ENCODE assay signal across 18 mouse cellular contexts in genomic region chr2:180085926-180086636, GRCm38 (mm10). TPM values are rescaled to one million over a fixed set of nuclear protein-coding genes. Genes with fewer than 3 reads are reported as not detected.
DNase-seq lines count a peak whose midpoint lies in the region; ATAC-seq lines count a peak whose summit lies in the region.
"Had no signal": no experiment of that assay in that cellular context is flagged by ENCODE, and none has a peak within 500 bp of the region (broad histone marks: within the 10 kb centered on the region; RNA-seq: fewer than 3 reads in every experiment).

No protein-coding gene starts in this region.

- no peaks in the 10 kb centered on the region for H3K9me3 ChIP-seq in forebrain, embryonic 12.5 days
- H3K9me3 ChIP-seq in forebrain, embryonic 10.5 days = no peaks in the 10 kb centered on the region
- no peaks in the 10 kb centered on the region for H3K9me3 ChIP-seq in forebrain, embryonic 15.5 days
- H3K9me3 ChIP-seq in liver, embryonic 12.5 days (replicated peaks) = no peaks in the 10 kb centered on the region
- H3K9me3 ChIP-seq: heart, embryonic 10.5 days; liver, embryonic 15.5 days had no signal

- H3K36me3 ChIP-seq in forebrain, embryonic 12.5 days (replicated peaks) = peaks cover 39% of the 10 kb centered on the region
- peaks cover 53% of the 10 kb centered on the region for H3K36me3 ChIP-seq in forebrain, embryonic 10.5 days (replicated peaks)
- peaks cover 14% of the 10 kb centered on the region; the same call in 1 of the 2 replicates for H3K36me3 ChIP-seq in forebrain, embryonic 15.5 days
- peaks cover 45% of the 10 kb centered on the region for H3K36me3 ChIP-seq in liver, embryonic 12.5 days

- DNase-seq in forebrain, embryonic 10.5 days (ENCODE audit: extremely low spot score, low spot score) = no peak
- DNase-seq in left cerebral cortex, postnatal 4 days = peak; percentile 31
- no peak for DNase-seq in left cerebral cortex, postnatal 25 days (ENCODE audit: low spot score in 2 of 2)
- DNase-seq in Muller cell, postnatal 12 days (ENCODE audit: inconsistent ontology term) = peak; percentile 77
- DNase-seq in spleen, postnatal 36 days (ENCODE audit: low spot score in 2 of 2) = no peak
- DNase-seq: embryo, embryonic 11 days; gastrocnemius, adult 2 months; heart, postnatal 36 days; kidney, adult 2 months; thymus, postnatal 4 days had no signal

- no peak overlapping the region for H3K9ac ChIP-seq in forebrain, embryonic 12.5 days
- no peak overlapping the region for H3K9ac ChIP-seq in forebrain, embryonic 15.5 days (replicated peaks)
- H3K9ac ChIP-seq in liver, embryonic 12.5 days = no peak overlapping the region
- H3K9ac ChIP-seq: liver, embryonic 15.5 days had no signal

- H3K27ac ChIP-seq in forebrain, embryonic 12.5 days = peak overlapping the region; percentile 37; the same call in 1 of the 2 replicates
- no peak overlapping the region for H3K27ac ChIP-seq in forebrain, embryonic 10.5 days
- H3K27ac ChIP-seq in forebrain, embryonic 15.5 days (replicated peaks) = peak overlapping the region; percentile 56; the same call in 1 of the 2 replicates
- H3K27ac ChIP-seq in liver, embryonic 12.5 days = no peak overlapping the region
- H3K27ac ChIP-seq: gastrocnemius, adult 2 months; heart, embryonic 10.5 days; liver, embryonic 15.5 days had no signal

- no peak overlapping the region for H3K4me3 ChIP-seq in forebrain, embryonic 12.5 days (replicated peaks)
- no peak overlapping the region for H3K4me3 ChIP-seq in forebrain, embryonic 10.5 days
- no peak overlapping the region for H3K4me3 ChIP-seq in forebrain, embryonic 15.5 days
- H3K4me3 ChIP-seq in liver, embryonic 12.5 days = no peak overlapping the region
- H3K4me3 ChIP-seq: erythroblast, embryonic 14.5 days; gastrocnemius, adult 2 months; heart, embryonic 10.5 days; liver, embryonic 15.5 days had no signal

- peak; percentile 21; the same call in 1 of the 2 replicates for ATAC-seq in forebrain, embryonic 12.5 days (ENCODE audit: low FRiP score)
- ATAC-seq in forebrain, embryonic 15.5 days (replicated peaks) = peak; percentile 45; the same call in 1 of the 2 replicates
- ATAC-seq in liver, embryonic 12.5 days = no peak
- ATAC-seq: Patski had no signal

- H3K27me3 ChIP-seq in forebrain, embryonic 12.5 days = no peaks in the 10 kb centered on the region
- H3K27me3 ChIP-seq in forebrain, embryonic 10.5 days (ENCODE audit: poor library complexity, severe bottlenecking) = no peaks in the 10 kb centered on the region
- H3K27me3 ChIP-seq in forebrain, embryonic 15.5 days = no peaks in the 10 kb centered on the region
- peaks cover 20% of the 10 kb centered on the region; the same call in 1 of the 2 replicates for H3K27me3 ChIP-seq in liver, embryonic 12.5 days (replicated peaks)
- H3K27me3 ChIP-seq: liver, embryonic 15.5 days; Patski had no signal

- no peak overlapping the region for H3K4me2 ChIP-seq in forebrain, embryonic 12.5 days
- H3K4me2 ChIP-seq in forebrain, embryonic 15.5 days (replicated peaks) = no peak overlapping the region
- H3K4me2 ChIP-seq in liver, embryonic 12.5 days = no peak overlapping the region
- H3K4me2 ChIP-seq: liver, embryonic 15.5 days; midbrain, embryonic 11.5 days had no signal

- intact Hi-C loops in left cerebral cortex, postnatal 4 days (cut with DNase I) = loop anchor here (10.0 kb wide), 1 partner anchor 79 kb away; no protein-coding TSS in a partner anchor
- intact Hi-C loops in left cerebral cortex, postnatal 25 days (cut with DNase I) = no loop called here

- WGBS in forebrain, embryonic 12.5 days = 74% methylated on average over 16 of the region's 16 CpGs
- WGBS in forebrain, embryonic 10.5 days = 84% methylated on average over 16 of the region's 16 CpGs
- 57% methylated on average over 16 of the region's 16 CpGs for WGBS in forebrain, embryonic 15.5 days
- 67% methylated on average over 16 of the region's 16 CpGs for WGBS in liver, embryonic 12.5 days (ENCODE audit: insufficient replicate concordance)

- peaks cover 2% of the 10 kb centered on the region; the same call in 1 of the 2 replicates for H3K4me1 ChIP-seq in forebrain, embryonic 12.5 days
- H3K4me1 ChIP-seq in forebrain, embryonic 10.5 days = peaks cover 22% of the 10 kb centered on the region
- peaks cover 11% of the 10 kb centered on the region; the same call in 1 of the 2 replicates for H3K4me1 ChIP-seq in forebrain, embryonic 15.5 days
- no peaks in the 10 kb centered on the region for H3K4me1 ChIP-seq in liver, embryonic 12.5 days
- H3K4me1 ChIP-seq: liver, embryonic 15.5 days had no signal

RNA-seq across cellular contexts. Expression of gene Mtg2, which starts 15.7 kb away (rescaled TPM):
- polyA plus RNA-seq in forebrain, embryonic 12.5 days (2016; fragmentation: Nextera tagmentation; extraction: Ambion mirVana) = 31.5 and 31.6 TPM in 2 replicates
- 34.0 and 35.2 TPM in 2 replicates for polyA plus RNA-seq in forebrain, embryonic 10.5 days (2016; fragmentation: Nextera tagmentation; extraction: Ambion mirVana)
- 10 to 100 TPM; 19.8 to 20.5 TPM for total RNA-seq in left cerebral cortex, postnatal 4 days (2021)
- total RNA-seq in left cerebral cortex, postnatal 25 days (2021) = 10 to 100 TPM; 14.9 to 19.2 TPM
- 35.6 and 38.5 TPM in 2 replicates for polyA plus RNA-seq in forebrain, embryonic 15.5 days (2015; fragmentation: Nextera tagmentation; extraction: Ambion mirVana)
- polyA plus RNA-seq in liver, embryonic 12.5 days (2016; fragmentation: Nextera tagmentation; extraction: Ambion mirVana) = 17.6 and 18.0 TPM in 2 replicates

RNA-seq across cellular contexts. Expression of gene Hrh3, which starts 18.2 kb away (rescaled TPM):
- polyA plus RNA-seq in forebrain, embryonic 12.5 days (2016; fragmentation: Nextera tagmentation; extraction: Ambion mirVana) = 3.3 and 3.5 TPM in 2 replicates
- 1.1 and 1.3 TPM in 2 replicates for polyA plus RNA-seq in forebrain, embryonic 10.5 days (2016; fragmentation: Nextera tagmentation; extraction: Ambion mirVana)
- 10 to 100 TPM; 16.6 to 17.4 TPM for total RNA-seq in left cerebral cortex, postnatal 4 days (2021)
- 10 to 100 TPM; 74.4 to 96.9 TPM for total RNA-seq in left cerebral cortex, postnatal 25 days (2021)
- polyA plus RNA-seq in forebrain, embryonic 15.5 days (2015; fragmentation: Nextera tagmentation; extraction: Ambion mirVana) = 2.3 and 2.7 TPM in 2 replicates
- not detected in 2 replicates for polyA plus RNA-seq in liver, embryonic 12.5 days (2016; fragmentation: Nextera tagmentation; extraction: Ambion mirVana)
- total RNA-seq: gastrocnemius, adult 2 months had no signal
- polyA plus RNA-seq: erythroblast, embryonic 14.5 days; heart, embryonic 10.5 days; liver, embryonic 15.5 days had no signal

RNA-seq across cellular contexts. Expression of gene Osbpl2, which starts 33.0 kb away (rescaled TPM):
- 46.2 and 46.9 TPM in 2 replicates for polyA plus RNA-seq in forebrain, embryonic 12.5 days (2016; fragmentation: Nextera tagmentation; extraction: Ambion mirVana)
- 23.9 and 26.2 TPM in 2 replicates for polyA plus RNA-seq in forebrain, embryonic 10.5 days (2016; fragmentation: Nextera tagmentation; extraction: Ambion mirVana)
- total RNA-seq in left cerebral cortex, postnatal 4 days (2021) = 10 to 100 TPM; 61.9 to 64.5 TPM
- 10 to 100 TPM; 43.9 to 47.8 TPM for total RNA-seq in left cerebral cortex, postnatal 25 days (2021)
- 66.3 and 67.3 TPM in 2 replicates for polyA plus RNA-seq in forebrain, embryonic 15.5 days (2015; fragmentation: Nextera tagmentation; extraction: Ambion mirVana)
- 13.5 and 15.5 TPM in 2 replicates for polyA plus RNA-seq in liver, embryonic 12.5 days (2016; fragmentation: Nextera tagmentation; extraction: Ambion mirVana)

RNA-seq across cellular contexts. Expression of gene Ss18l1, which starts 43.8 kb away (rescaled TPM):
- 25.0 and 29.4 TPM in 2 replicates for polyA plus RNA-seq in forebrain, embryonic 12.5 days (2016; fragmentation: Nextera tagmentation; extraction: Ambion mirVana)
- 7.0 TPM in 2 replicates for polyA plus RNA-seq in forebrain, embryonic 10.5 days (2016; fragmentation: Nextera tagmentation; extraction: Ambion mirVana)
- 10 to 100 TPM; 59.2 to 60.9 TPM for total RNA-seq in left cerebral cortex, postnatal 4 days (2021)
- 10 to 100 TPM; 34.8 to 36.0 TPM for total RNA-seq in left cerebral cortex, postnatal 25 days (2021)
- 57.5 and 59.5 TPM in 2 replicates for polyA plus RNA-seq in forebrain, embryonic 15.5 days (2015; fragmentation: Nextera tagmentation; extraction: Ambion mirVana)
- 1.3 and 1.6 TPM in 2 replicates for polyA plus RNA-seq in liver, embryonic 12.5 days (2016; fragmentation: Nextera tagmentation; extraction: Ambion mirVana)

RNA-seq across cellular contexts. Expression of gene Psma7, which starts 43.8 kb away (rescaled TPM):
- polyA plus RNA-seq in forebrain, embryonic 12.5 days (2016; fragmentation: Nextera tagmentation; extraction: Ambion mirVana) = 666 and 694 TPM in 2 replicates
- polyA plus RNA-seq in forebrain, embryonic 10.5 days (2016; fragmentation: Nextera tagmentation; extraction: Ambion mirVana) = 856 and 905 TPM in 2 replicates
- total RNA-seq in left cerebral cortex, postnatal 4 days (2021) = 100 to 1,000 TPM; 244 to 245 TPM
- total RNA-seq in left cerebral cortex, postnatal 25 days (2021) = 100 to 1,000 TPM; 164 to 168 TPM
- 541 and 580 TPM in 2 replicates for polyA plus RNA-seq in forebrain, embryonic 15.5 days (2015; fragmentation: Nextera tagmentation; extraction: Ambion mirVana)
- 455 and 456 TPM in 2 replicates for polyA plus RNA-seq in liver, embryonic 12.5 days (2016; fragmentation: Nextera tagmentation; extraction: Ambion mirVana)

Comparison
In these comparisons a context has a peak if more than half of its experiments do, and no peak if none do; other contexts are left out.
1. H3K27ac ChIP-seq: peak in forebrain, embryonic 12.5 days (single experiment) and forebrain, embryonic 15.5 days (single experiment); none in forebrain, embryonic 10.5 days (single experiment) and liver, embryonic 12.5 days (single experiment).
2. DNase-seq: peak in left cerebral cortex, postnatal 4 days (single experiment) and Muller cell, postnatal 12 days (single experiment); none in forebrain, embryonic 10.5 days (single experiment), left cerebral cortex, postnatal 25 days (0 of 2) and spleen, postnatal 36 days (0 of 2).